Mouse (Mus musculus) megakaryocyte, adult 5-6 weeks (primary cell): ENCODE data around the gene Sdhaf1. TPM values are rescaled to one million over a fixed set of nuclear protein-coding genes. Genes with fewer than 3 reads are reported as not detected.

Experiments used
- ATAC-seq: 2 replicates; pipeline ENCODE4 v1.8.0; 2016; ENCODE audit warnings: mild to moderate bottlenecking, inconsistent platforms; ENCODE audit not compliant: poor library complexity, severe bottlenecking
- total RNA-seq, 2 experiments: library from RNA; stranded (forward) in 1 of 2; stranded (reverse) in 1 of 2; fragments of 153-499, 151-499 nt in 1 of 2; fragments of 221-1000, 200-1000 nt in 1 of 2; gene quantifications; 2 replicates each; pipeline versions ENCODE4 v1.2.3 to v1.2.4; 2015 to 2017

Gene Sdhaf1
- total RNA-seq (2015) (3.7 and 5.1 TPM in 2 replicates), total RNA-seq (2017) (5.8 and 5.9 TPM in 2 replicates)

DNA sequence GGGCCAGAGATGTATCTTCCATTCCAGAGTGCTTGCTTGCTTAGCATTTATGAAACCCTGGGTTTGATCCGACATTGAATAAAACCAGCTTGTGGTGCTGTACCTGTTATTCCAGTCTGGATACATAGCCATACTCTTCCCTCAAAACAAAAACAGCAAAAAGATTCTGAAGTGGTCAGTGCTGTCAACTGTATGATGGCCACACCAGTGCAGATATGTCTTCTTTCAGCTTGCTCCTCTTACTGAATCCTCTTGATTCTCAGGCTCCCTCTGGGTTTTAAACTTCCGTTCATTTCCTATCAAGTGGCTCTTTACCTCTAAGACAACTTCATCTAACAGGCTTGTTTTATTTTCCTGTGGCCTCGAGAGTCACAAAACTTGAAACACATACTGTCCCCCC lies at the start of gene Sdhaf1:
Gene Sdhaf1 (minus strand): TSS at position 101 of the 400 bp plus-strand sequence.
- no peak for ATAC-seq

DNA sequence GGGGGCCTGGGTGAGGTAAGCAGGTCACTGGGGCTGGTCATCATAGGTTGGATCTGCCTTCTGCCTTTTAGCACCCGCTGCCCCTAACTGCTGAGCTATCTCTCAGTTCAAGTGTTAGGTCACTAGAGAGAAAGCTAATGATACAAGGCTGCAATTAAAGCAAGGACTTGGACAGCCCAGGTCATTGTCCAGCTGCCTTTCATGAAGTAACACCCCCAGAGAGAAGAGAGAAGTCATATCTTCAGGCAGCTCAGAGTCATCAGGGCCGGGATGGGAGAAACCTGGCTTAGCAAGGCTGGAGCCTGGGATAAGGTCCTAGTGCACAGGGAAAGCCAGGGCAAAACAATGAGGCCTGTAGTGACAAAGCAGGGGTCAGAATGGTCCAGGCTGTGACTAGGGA lies 43.8 kb upstream of the Sdhaf1 start:
- ATAC-seq = no peak

DNA sequence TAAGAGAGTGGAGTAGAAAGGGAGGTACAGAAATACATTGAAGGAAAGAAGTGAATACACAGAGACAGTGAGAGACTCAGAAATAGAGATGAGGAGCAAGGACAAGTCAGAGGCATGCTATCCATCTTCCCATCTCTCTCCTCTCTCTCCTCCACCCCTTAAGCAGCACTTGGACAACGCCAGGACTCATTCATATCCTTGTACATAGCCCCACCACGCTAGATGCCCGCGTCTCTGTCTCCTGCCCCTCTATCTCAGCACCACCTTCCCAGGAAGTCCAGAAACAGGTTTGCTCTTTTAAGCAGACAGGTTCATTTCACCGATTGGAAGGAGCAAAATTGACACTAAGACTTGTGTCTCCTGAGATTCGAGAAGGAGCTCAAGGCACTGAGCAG lies 39.6 kb upstream of the Sdhaf1 start:
- no peak for ATAC-seq

DNA sequence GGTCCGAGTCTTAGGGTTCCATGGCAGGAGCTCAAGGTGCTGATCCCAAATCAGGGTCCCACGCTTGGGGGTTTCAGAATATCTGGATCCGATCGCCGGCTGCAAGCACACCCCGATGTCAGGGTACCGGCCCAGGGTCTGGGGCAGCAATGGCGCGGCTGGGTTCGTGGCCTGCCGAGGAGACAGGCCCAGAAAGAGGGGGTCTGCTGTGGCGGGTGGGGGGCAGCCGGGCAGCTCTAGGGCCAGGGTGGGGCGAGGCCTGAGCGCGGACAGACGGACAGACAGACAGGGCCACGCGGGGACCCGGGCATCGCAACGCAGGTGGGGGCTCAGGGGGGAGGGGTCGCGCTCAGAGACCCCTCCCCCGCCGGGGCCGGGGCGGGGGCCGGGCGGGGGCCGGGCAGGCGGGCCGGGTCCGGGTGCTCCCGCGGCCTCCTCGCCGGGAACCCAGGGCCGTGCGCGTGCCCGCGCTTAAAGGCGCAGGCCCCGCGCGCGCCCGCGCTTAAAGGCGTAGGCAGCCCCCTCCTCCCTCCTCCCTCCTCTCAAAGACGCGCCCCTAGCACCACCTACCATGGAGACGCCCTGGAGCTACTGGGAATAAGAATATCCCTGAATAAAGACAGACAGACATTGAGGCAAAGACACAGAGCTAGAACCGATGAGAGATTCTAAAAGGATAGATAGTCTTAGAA lies 39.1 kb upstream of the Sdhaf1 start, which contains the start of gene Lrfn3:
Gene Lrfn3 (minus strand): TSS at position 121 of the 692 bp plus-strand sequence.
- ATAC-seq = no peak

DNA sequence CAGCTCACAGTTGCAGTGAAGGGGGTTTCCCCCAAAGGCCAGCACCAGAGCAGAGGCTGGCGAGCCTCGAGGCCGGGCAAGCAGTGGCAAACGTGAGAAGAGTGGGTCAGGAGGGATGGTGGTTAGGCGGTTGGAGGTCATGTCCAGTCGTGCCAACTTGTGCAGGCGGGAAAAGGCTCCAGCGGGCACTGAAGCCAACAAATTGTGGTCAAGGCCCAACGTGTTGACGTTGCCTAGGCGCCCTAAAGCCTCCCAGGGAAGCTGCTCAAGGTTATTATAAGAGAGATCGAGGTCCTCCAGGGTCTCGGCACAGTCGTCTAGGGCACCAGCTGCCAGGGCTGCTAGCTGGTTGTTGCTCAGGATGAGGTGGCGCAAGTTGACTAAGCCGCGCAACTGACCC lies 36.3 kb upstream of the Sdhaf1 start:
- no peak for ATAC-seq

DNA sequence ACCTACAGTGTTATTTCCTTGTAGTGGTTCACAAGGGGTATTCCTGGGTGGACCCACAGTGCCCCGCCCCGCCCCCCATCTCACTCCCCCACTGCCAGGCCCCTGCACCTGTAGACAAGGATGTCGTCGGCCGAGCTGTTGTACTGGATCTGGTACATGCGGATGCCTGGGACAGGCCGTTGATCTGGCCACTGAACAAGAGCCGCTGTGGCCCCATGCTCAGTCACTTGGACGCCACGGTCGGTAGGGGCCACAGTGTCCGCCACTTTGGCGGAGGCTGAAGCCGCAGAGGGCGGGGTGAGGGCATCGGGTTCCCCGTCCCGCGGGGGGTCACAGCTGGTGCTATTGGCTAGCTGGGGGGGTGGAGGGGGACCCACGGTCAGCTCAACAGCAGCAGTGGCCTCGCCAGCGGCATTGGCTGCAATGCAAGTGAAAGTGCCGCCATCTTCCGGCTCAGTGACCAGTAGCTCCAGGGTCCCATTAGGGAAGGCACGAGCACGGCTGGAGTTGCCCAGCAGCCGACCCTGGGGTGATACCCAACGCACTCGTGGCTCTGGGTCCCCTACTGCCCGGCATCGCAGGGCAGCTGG lies 35.7 kb upstream of the Sdhaf1 start:
- ATAC-seq = no peak

DNA sequence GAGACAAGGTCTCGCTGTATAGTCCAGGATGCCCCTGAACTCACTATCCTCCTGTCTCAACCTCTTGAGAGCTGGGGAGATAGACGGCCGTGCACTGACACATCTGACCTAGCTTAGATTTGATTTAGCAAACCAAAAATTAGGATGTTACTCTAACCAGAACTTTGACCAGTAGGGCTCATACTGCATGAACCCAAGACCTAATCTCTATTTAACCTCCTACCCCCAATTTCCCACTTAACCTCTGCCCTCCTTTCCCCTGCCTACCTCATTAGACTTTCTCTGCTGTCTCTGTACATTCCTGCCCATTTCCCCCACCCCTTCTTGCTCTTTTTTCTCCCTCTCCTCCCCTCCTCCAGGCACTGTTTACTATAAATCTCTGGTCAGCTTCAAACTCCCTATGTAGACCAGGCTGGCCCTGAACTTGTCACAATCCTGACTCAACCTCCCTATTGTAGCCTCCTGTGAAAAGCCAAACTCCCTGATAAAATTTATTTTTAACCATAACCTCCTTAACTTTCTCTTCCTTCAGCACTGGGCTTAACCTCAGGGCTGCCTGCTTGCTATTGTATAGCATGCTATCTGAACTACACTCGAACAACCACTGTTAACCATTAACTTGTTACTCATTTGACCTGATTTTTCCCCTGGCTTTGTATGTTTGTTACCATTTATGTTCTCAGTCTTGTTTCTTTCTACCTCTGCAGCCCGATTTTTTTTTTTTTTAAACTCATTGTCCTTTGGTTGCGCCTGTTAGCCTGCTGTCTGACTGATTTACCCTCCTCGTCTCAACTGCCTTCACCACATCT lies 34.9 kb upstream of the Sdhaf1 start:
- ATAC-seq = no peak

DNA sequence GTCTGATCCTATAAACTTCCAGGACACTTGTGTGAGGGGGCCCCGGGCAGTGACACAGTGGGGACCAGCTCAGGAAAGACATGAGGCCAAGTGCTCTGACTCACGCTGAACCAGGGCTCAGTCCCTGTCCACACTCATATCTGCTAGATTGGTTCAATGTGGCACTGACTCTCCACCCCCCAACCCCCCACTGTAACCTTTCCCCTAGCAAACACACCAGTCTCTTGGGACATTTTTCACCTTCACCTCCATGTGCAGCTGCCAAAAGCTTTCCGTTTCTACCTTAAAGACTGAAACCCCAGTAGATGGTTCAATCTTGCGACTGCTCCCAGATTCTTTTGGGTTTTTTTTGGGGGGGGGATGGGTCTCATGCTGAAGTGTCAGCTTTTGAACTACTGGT lies 30.4 kb upstream of the Sdhaf1 start:
- no peak for ATAC-seq

DNA sequence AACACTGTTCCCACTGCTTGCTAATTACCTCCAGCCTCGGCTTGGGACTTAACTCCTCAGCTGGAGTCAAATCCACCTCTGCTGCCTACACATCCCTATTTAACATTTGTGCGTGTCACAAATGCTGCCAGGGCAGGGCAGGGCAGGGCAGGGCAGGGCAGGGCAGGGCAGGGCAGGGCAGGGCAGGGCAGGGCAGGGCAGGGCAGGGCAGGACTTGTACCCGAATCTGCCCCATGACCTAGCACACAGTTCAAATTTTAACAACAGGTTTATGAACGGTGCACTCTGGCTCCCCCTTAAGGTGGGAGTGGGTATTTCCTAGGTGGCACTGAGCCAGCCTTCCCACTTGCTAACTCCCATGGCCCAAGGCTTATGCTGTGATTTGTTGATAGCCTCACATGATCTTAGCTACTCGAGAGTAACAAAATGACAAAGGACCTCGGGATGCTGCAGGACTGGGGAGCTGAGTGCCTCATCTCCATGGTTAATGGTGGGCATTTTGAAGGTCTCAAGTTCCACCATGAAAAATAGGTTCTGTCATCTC lies 29.7 kb upstream of the Sdhaf1 start:
- ATAC-seq = peak; percentile 67

DNA sequence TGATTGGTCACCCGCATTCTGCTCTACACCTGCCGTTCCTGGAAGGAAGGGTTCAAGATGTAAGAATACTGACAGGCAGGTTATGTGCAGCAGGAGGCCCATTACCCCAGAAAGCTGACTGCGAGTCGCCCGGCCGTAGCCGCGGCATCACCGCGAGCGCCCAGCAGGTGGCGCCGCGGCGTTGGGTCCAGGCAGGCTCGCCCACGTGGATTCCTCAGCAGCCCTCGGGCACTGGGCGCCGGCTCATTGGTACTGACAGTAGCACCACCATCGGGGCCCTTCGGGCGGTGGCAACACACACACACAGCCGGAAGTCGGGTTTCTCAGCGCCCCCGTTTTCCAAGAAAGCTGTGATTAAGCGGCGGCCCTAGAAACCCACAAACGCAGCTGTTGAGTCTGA lies 24.1 kb upstream of the Sdhaf1 start:
- peak; percentile 92 for ATAC-seq

DNA sequence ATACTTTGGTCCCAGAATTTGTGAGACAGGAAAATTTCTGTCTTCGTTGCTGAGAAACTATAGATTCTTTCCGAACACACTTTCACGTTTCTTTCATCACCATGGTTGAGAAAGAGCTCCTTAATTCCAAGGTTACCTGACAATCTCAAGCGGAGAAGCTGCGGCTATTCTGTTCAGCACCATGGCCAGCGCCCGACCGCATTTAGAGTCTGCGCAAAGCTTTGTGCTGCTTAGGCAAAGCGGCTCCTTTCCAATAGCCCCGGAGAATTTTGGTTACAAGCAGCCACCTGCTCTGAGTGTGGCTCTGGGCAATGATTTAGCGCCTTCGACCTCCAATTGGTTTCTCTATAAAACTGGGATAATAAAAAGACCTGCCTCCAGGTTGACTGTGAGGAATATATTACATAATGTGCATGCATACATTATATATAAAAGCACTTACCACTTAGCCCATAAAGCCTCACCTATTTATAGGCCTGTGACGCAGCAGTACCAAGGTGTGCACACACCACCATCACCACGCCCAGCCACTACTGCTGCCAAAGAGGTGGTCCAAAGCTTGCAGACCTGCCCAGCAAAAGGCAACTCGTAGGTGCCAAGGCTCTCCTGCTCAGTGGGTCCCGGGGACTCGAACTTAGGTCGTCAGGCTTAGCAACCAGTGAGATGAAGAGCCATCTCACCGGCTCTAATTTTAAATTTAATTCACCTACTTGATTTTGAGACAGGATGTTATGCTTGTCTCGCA lies 23.1 kb upstream of the Sdhaf1 start:
- ATAC-seq = no peak

DNA sequence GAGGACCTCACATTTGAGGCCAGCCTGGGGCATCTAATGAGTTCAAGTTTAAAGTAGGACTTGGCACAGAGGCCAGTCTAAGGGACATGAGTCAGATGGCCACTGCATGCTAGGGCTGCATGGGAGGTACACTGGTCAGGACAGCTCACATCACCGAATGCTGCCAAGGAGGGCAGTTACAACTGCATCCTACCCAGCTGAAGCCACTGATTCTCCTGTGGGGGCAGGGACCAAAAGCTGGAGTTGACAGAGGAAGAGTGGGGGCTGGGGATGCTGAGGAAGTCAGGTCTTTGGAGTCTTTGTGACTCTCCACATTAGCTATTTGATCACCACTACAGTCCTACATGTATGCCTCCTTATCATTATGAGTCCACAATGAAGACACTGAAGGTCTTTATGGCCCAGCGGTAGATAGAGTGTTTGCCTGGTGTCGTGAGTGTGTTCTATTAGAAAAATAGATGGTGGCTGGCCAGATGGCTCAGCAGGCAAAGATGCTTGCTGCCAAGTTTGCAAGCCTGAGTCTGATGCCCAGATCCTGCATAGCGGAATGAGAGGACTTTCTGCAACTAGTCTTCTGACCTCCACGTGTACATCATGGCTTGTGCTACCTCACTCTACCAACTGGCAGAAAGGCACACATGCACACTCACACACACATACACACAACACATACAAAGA lies 15.9 kb upstream of the Sdhaf1 start:
- ATAC-seq = no peak

DNA sequence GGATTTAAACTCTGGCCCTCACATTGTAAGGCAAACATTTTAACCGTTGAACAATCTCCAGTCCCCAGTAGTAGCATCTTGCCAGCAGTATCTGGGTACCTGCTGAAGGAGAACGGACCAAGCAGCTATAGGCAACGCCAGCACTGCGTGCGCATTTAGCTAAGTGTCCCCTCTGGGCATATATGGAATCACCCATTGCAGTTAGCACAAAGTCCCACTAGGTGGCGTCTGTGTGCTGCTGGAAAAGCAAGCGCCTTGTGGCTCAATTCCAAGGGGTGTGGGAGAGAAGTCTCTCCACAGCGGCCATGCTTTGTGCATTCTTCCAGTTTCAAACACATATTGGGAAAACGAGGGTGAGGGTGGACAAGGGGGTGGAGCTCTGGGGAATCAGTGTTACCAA lies 12.7 kb upstream of the Sdhaf1 start:
- ATAC-seq = peak; percentile 81

DNA sequence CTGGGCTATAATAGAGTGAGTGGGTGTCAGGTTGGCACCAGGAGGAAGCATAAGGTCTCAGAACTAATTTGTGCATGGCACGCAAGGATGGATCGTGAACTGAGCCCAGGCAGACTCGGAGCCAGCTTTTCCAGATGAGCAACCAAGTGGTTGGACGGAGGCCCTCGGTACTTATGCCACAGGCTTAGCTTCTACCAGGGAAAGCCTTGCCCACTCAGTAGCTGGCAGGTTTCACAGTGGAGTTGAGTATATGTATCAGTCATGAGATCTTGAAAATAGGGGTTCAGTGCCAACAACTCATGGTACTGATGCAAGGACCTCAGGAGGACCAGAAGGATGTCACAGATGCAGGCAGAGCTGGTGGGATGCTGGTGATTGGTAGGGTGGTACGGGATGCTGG lies 12.0 kb upstream of the Sdhaf1 start:
- ATAC-seq = no peak

DNA sequence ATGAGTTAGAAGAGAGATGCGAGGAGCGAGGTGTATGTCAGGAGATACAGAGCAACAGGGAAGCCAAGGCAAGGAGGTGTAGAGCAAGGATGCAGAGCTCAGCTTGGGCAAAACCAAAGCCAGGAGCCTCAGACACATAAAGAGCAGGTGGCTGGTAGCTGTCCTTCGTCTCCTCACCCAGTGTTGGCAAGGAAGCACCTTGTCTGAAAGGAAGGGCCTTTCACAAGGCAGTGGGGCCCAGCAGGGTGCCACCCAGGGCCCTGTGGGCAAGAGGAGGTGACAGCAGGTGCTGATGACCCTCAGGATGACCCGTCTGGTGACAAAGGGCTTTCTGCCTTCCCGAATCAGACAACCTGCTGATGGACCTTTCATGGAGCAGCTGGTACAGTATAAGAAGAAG lies 10.9 kb upstream of the Sdhaf1 start:
- no peak for ATAC-seq

DNA sequence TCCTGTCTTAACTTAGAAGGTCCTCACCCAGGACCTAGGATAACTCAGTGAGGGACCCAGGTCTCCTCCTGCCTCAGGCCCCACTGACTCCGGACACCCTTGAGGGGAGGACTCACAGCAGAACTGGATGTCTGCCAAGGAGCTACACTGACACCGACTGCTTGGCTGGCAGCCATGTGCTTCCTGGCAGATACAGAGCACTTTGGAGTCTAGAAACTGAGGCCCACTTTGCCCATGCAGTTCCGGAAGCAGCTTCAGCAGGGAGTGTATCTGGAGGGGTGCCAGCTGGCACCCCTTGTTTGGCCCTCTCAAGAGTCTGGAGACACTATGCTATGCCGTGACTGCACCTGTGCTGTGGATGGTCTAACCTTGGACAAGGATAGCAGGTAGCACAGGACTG lies 9.7 kb upstream of the Sdhaf1 start:
- no peak for ATAC-seq

DNA sequence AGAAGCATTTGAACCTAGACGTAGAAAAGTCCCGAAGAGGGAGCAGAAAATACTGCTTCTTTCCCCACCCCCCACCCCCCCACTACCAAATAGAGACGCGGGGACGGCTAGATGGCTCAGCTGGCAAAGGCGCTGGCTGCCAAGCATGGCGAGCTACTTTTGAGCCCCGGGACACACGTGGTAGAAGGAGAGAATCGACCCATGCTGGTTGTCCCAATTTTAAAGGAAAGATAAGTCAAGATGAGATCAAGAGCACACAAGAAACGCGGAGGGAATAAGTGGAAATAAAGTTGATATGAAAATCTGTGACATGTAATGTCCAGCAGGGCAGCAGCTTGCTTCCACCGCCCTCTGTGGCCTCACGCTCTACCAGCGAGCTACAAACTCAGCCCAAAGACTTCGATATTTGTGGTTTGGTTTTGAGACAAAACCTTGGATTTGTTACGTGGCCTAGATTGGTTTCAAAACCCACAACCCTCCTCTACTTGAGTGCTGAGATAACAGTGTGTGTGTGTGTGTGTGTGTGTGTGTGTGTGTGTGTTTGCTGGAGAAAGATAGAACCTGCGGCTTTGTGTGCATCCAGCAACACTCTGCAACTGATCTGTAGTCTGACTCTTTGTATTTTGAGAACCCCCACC lies 9.0 kb upstream of the Sdhaf1 start:
- ATAC-seq = no peak

DNA sequence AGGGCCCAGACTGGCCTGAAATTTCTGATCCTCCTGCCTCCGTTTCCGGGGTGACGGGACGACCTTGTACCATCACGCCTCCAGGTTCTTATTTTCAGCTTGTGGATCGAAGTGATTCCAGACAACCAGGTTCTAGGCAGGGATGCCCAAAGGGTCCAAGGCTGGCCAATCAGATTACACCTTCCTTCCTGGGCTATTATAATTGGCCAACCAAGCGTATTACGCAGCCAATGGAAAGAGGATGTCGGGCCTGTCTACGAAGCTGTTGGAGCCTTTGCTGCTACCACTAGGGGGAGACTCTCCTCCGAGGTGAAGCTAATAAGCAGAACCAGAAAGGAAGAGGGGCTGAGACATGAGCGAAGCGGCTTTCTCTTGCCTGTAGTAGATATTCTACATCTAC lies 8.2 kb upstream of the Sdhaf1 start:
- peak; percentile 94 for ATAC-seq

DNA sequence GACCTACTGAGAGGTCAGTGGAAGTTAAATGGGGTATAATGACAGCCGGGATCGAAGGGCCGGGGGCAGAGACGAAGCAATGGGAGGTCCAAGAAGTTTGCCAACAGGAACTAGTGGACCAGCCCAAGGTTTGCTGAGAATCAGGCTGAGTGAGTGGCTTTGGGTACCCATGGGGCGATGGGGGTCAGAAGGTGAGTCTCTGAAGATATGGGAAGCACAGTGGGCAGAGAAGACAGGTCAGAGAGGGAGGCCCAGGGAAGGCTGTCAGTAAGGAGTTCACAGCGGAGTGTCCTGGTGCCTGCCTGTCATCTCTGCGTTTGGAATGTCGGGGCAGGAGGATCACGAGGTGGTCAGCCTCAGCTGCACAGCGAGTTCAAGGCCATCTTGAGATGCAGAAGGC lies 4.7 kb upstream of the Sdhaf1 start:
- no peak for ATAC-seq

DNA sequence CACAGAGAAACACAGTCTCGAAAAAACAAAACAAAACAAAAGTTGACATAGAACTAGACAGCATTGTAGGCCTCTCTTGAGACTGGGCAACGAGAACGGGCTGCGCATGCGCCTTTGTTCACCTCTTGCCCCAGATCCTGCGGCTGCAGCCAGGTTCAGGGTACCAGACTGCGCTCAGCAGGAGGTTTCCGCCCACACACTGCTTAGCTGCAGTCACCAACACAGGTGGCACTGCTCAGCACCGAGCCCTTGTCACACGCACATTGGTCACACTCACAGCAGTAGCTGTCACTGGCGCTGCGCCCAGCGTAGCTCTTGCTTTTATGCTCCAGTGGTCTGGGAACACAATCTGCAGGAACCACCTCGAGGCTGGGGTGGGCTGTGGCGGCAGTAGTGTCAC lies 3.4 kb upstream of the Sdhaf1 start:
- no peak for ATAC-seq
